Mouse (Mus musculus) gonadal fat pad, adult 2 months (tissue): ENCODE measurements at regions not wholly inside any gene's neighbourhood (a gene's known extent, or its start where the extent isn't known, plus 50 kb on each side); places are given as distances from the start of the nearest gene placed in this dataset.
"Not testable (repeated sequence)": the region's sequence is repeated elsewhere in the genome, so short reads cannot be mapped to it uniquely, and the experiment has no call there.

ENCODE experiments used
- DNase-seq: peaks from one replicate; pipeline ENCODE4 v3.0.0-alpha.2; 2012; ENCODE audit warnings: low read depth

GRCm38 (mm10) chr2:114723971-114724666, 69.4 kb upstream of the Dph6 start:
- no peak for DNase-seq

GRCm38 (mm10) chr2:114727197-114727596, 72.4 kb upstream of the Dph6 start:
- DNase-seq, result no peak

GRCm38 (mm10) chr2:114734861-114735569, 80.3 kb upstream of the Dph6 start:
- no peak for DNase-seq

GRCm38 (mm10) chr2:114739421-114740212, 84.9 kb upstream of the Dph6 start:
- DNase-seq, result no peak

- no peak for DNase-seq
These were observed 108.5 kb upstream of the Dph6 start for GRCm38 (mm10) chr2:114763276-114763675.

- DNase-seq, result not testable (repeated sequence)
These were observed 119.0 kb upstream of the Dph6 start for GRCm38 (mm10) chr2:114773723-114774122.

GRCm38 (mm10) chr2:114774278-114774677, 119.5 kb upstream of the Dph6 start:
- DNase-seq, result no peak

GRCm38 (mm10) chr2:114775532-114775931, 120.8 kb upstream of the Dph6 start:
- DNase-seq, result no peak

GRCm38 (mm10) chr2:114776176-114776575, 121.4 kb upstream of the Dph6 start:
- DNase-seq, result no peak

GRCm38 (mm10) chr2:114782450-114782849, 127.7 kb upstream of the Dph6 start:
- no peak for DNase-seq

GRCm38 (mm10) chr2:114784191-114784590, 129.4 kb upstream of the Dph6 start:
- no peak for DNase-seq

- no peak for DNase-seq
These were observed 133.5 kb upstream of the Dph6 start for GRCm38 (mm10) chr2:114788251-114788650.

GRCm38 (mm10) chr2:114796630-114797290, 142.0 kb upstream of the Dph6 start:
- no peak for DNase-seq

- no peak for DNase-seq
These were observed 142.5 kb upstream of the Dph6 start for GRCm38 (mm10) chr2:114797291-114797650.

- DNase-seq, result no peak
These were observed 148.5 kb upstream of the Dph6 start for GRCm38 (mm10) chr2:114803241-114803640.

GRCm38 (mm10) chr2:114803928-114804327, 149.2 kb upstream of the Dph6 start:
- no peak for DNase-seq

GRCm38 (mm10) chr2:114805436-114806047, 150.8 kb upstream of the Dph6 start:
- DNase-seq, result no peak

GRCm38 (mm10) chr2:114808046-114808445, 153.3 kb upstream of the Dph6 start:
- DNase-seq, result no peak

GRCm38 (mm10) chr2:114812141-114812902, 157.6 kb upstream of the Dph6 start:
- DNase-seq, result no peak

- DNase-seq, result no peak
These were observed 158.1 kb upstream of the Dph6 start for GRCm38 (mm10) chr2:114812903-114813290.

GRCm38 (mm10) chr2:114822657-114823056, 167.9 kb upstream of the Dph6 start:
- no peak for DNase-seq
